Mouse (Mus musculus) liver, adult 2 months (tissue): ENCODE measurements around the gene Cryzl2. TPM values are rescaled to one million over a fixed set of nuclear protein-coding genes. Genes with fewer than 3 reads are reported as not detected.

Experiments used
- DNase-seq: peaks from one replicate; pipeline ENCODE4 v3.0.0-alpha.2; 2011; ENCODE audit warnings: low read depth, low spot score; ENCODE audit errors: extremely low read depth
- H3K27ac ChIP-seq: fragments of 200-500 bp; replicated peaks from 2 replicates; pipeline ENCODE4 v1.5.1; 2012; ENCODE audit warnings: low read depth, mild to moderate bottlenecking, control low read depth, inconsistent platforms, low read length; ENCODE audit not compliant: insufficient read depth
- H3K27me3 ChIP-seq: fragments of 200-500 bp; 2 replicates; pipeline ENCODE4 v1.6.1; 2012; ENCODE audit warnings: mild to moderate bottlenecking, moderate library complexity, low read length, inconsistent platforms; ENCODE audit not compliant: control insufficient read depth, insufficient read depth
- H3K36me3 ChIP-seq: fragments of 200-500 bp; 2 replicates; pipeline ENCODE4 v1.6.1; 2012; ENCODE audit warnings: low read length, inconsistent platforms; ENCODE audit not compliant: control insufficient read depth, insufficient read depth
- H3K4me1 ChIP-seq: fragments of 200-500 bp; 2 replicates; pipeline ENCODE4 v1.6.1; 2011; ENCODE audit warnings: low read length; ENCODE audit not compliant: control insufficient read depth, insufficient read depth
- H3K4me3 ChIP-seq: fragments of 200-500 bp; 2 replicates; pipeline ENCODE4 v1.5.1; 2011; ENCODE audit warnings: low read depth, mild to moderate bottlenecking, control low read depth, low read length, moderate library complexity; ENCODE audit not compliant: insufficient read depth
- H3K79me2 ChIP-seq: fragments of 200-500 bp; 2 replicates; pipeline ENCODE4 v1.6.1; 2012; ENCODE audit warnings: inconsistent platforms, mild to moderate bottlenecking, low read length, moderate library complexity; ENCODE audit not compliant: control insufficient read depth, insufficient read depth
- H3K9ac ChIP-seq: fragments of 200-500 bp; 2 replicates; pipeline ENCODE4 v1.6.1; 2012; ENCODE audit warnings: low read depth, mild to moderate bottlenecking, control low read depth, inconsistent platforms, low read length
- CTCF ChIP-seq: fragments of 200-500 bp; IDR thresholded peaks from 2 replicates; pipeline ENCODE4 v1.5.1; 2011; ENCODE audit warnings: low read depth, low read length, control low read depth
- POLR2A ChIP-seq: fragments of 200-500 bp; IDR thresholded peaks from 2 replicates; pipeline ENCODE4 v1.6.1; 2011; ENCODE audit warnings: low read length, control low read depth; ENCODE audit not compliant: insufficient read depth; ENCODE audit errors: extremely low read depth
- WGBS: fragments of 180-500 bp; shearing (Covaris S2); methylation state at CpG from one replicate; pipeline ENCODE4 v1.1.7; 2018; 5-methylcytosine and 5-hydroxymethylcytosine counted together
- polyA plus RNA-seq: library from polyadenylated mRNA; depleted of rRNA; stranded (reverse); fragments of >200 nt; gene quantifications from 2 replicates; pipeline ENCODE4 v1.2.3, GENCODE M21; 2012
- total RNA-seq: library from RNA; depleted of rRNA; stranded (reverse); fragments of >200 nt; gene quantifications from 2 replicates; pipeline ENCODE4 v1.2.3, GENCODE M21; 2014

Gene Cryzl2
- total and polyA plus RNA-seq, 2 experiments, result 22.7 to 31.0 TPM

GRCm38 (mm10) chr1:157452759-157453549 is 5.4 kb upstream of the Cryzl2 start:
- Histone ChIP-seq H3K27me3 (no peaks in the 10 kb centered on the region), H3K27ac (no peak overlapping the region), H3K9ac (no peak overlapping the region), H3K4me1 (peaks cover 2% of the 10 kb centered on the region; the same call in 1 of the 2 replicates), H3K36me3 (no peaks in the 10 kb centered on the region), H3K4me3 (no peak overlapping the region), H3K79me2 (no peaks in the 10 kb centered on the region)
- 89% methylated on average over 5 of the region's 5 CpGs for WGBS
- DNase-seq, result no peak
- no peak for TF ChIP-seq CTCF
- no peak for TF ChIP-seq POLR2A

GRCm38 (mm10) chr1:157454876-157455275 is 3.5 kb upstream of the Cryzl2 start:
- no peak for DNase-seq
- Histone ChIP-seq H3K27me3 (no peaks in the 10 kb centered on the region), H3K4me3 (no peak overlapping the region), H3K4me1 (no peaks in the 10 kb centered on the region; the same call in 1 of the 2 replicates), H3K79me2 (no peaks in the 10 kb centered on the region), H3K27ac (no peak overlapping the region), H3K36me3 (no peaks in the 10 kb centered on the region), H3K9ac (no peak overlapping the region)
- 74% methylated on average over 6 of the region's 6 CpGs for WGBS
- TF ChIP-seq CTCF (no peak), POLR2A (no peak)

- Histone ChIP-seq H3K9ac (no peak overlapping the region), H3K79me2 (no peaks in the 10 kb centered on the region), H3K4me3 (no peak overlapping the region), H3K4me1 (no peaks in the 10 kb centered on the region; the same call in 1 of the 2 replicates), H3K36me3 (no peaks in the 10 kb centered on the region), H3K27me3 (no peaks in the 10 kb centered on the region), H3K27ac (no peak overlapping the region)
- no peak for DNase-seq
- TF ChIP-seq POLR2A (no peak), CTCF (no peak)
- 96% methylated on average over 3 of the region's 3 CpGs for WGBS
These were observed 588 bp upstream of the Cryzl2 start for GRCm38 (mm10) chr1:157457789-157458188.

DNA sequence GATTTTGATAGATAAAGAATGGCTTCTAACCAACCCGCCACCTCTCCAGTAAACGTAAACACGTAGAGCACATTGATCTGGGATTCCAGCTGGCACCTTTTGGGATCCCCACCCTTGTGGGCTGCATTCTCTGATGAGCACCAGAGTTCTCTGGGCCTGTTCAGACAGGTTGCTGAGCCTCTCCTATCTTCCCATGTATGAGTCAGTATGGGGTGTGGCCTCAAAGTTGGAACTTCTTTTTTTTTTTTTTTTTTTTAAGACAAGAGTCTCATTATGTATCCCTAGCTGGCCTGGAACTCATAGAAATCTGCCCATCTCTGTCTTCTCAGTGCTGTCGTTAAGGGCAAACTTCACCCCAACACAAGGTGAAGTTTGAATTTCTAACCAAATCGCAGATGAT is 1.5 kb downstream of the Cryzl2 start:
- Histone ChIP-seq H3K27me3 (no peaks in the 10 kb centered on the region), H3K4me1 (no peaks in the 10 kb centered on the region; the same call in 1 of the 2 replicates), H3K36me3 (no peaks in the 10 kb centered on the region), H3K9ac (no peak overlapping the region), H3K27ac (no peak overlapping the region), H3K79me2 (no peaks in the 10 kb centered on the region), H3K4me3 (no peak overlapping the region)
- 97% methylated on average over 5 of the region's 5 CpGs for WGBS
- TF ChIP-seq CTCF (no peak), POLR2A (no peak)
- no peak for DNase-seq

DNA sequence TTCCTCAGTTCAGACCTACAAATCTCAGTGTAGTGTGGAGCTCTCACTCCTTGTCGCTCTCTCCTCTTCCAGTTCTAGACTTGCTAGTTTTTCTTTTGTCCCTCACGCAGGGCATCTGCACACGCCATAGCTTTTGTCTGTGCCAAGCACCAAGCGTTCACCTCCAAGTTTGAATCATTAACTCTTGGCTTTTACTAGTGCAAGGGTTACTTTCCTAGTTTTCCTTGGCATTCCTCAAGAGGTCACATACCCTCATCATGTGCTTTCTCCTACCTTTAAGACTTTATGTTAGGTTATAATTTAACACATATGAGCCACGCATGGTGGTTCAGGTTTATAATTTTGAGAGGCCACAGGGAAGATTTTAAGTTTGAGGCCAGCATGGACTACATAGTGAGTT is 2.9 kb downstream of the Cryzl2 start:
- Histone ChIP-seq H3K4me1 (no peaks in the 10 kb centered on the region; the same call in 1 of the 2 replicates), H3K36me3 (peaks cover 2% of the 10 kb centered on the region; the same call in 1 of the 2 replicates), H3K27me3 (no peaks in the 10 kb centered on the region), H3K9ac (no peak overlapping the region), H3K27ac (no peak overlapping the region), H3K4me3 (no peak overlapping the region), H3K79me2 (no peaks in the 10 kb centered on the region)
- TF ChIP-seq POLR2A (no peak), CTCF (no peak)
- 94% methylated on average over 5 of the region's 5 CpGs for WGBS
- no peak for DNase-seq

DNA sequence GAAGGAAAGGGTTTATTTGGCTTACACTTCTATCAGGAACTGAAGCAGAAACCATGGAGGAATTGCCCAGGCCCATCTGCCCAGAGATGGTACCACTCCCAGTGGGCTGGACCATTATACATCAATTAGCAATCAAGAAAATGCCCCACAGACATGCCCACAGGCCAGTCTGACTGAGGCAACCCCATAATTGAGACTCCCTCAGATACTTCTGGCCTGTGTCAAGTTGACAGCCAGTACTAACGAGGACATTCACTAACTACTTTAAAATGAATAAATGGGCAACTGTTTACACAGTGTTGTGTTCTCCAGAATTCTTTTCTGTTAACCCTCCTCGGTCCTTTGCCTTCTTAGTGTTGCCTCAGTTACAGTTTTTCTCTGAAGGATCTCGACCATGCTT is 4.0 kb downstream of the Cryzl2 start:
- Histone ChIP-seq H3K4me3 (no peak overlapping the region), H3K27me3 (no peaks in the 10 kb centered on the region), H3K9ac (no peak overlapping the region), H3K79me2 (no peaks in the 10 kb centered on the region), H3K27ac (no peak overlapping the region), H3K36me3 (peaks cover 3% of the 10 kb centered on the region; the same call in 1 of the 2 replicates), H3K4me1 (no peaks in the 10 kb centered on the region; the same call in 1 of the 2 replicates)
- DNase-seq, result no peak
- no peak for TF ChIP-seq CTCF
- TF ChIP-seq POLR2A, result no peak
- 83% methylated on average over 3 of the region's 3 CpGs for WGBS
